Mouse (Mus musculus): ENCODE measurements around the gene Jup.

Jup gene

DNA sequence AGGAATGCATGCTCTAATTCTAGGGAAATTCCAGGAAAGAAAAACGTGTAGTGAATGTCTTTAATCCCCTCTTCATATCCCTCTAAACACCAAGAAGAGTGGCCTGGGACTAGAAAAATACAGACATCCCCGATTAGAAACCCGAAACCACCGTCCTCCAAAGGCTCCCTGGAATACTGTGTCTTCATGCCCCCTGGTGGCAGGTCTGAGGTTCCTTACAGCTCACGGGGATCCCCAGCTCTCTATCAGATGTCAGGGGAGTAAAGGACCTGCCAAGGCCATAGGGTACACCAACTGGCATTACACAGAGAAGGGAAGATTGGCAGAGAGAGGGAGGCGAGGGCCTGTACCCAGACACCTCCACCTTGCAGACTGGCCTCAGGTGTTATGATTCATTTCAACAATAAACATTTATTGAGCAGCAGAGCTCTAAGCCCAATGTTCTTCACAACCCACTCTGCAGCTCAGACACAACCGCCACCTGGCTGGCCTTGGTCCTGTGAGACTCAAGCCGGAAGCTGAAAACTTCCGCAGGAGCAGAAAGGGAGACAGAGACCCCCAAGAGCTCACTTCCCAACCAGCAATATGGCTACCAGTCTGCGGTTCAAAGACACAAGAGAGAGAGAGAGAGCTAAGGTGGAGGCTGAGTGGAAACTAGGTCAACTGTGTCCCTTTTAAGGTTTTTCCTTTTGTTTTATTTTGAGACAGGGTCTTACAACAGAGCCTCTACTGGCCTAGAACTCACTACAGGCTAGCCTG is 10.7 kb upstream of the Jup start:
- in situ Hi-C loops (cut with MboI) = no loop called here

DNA sequence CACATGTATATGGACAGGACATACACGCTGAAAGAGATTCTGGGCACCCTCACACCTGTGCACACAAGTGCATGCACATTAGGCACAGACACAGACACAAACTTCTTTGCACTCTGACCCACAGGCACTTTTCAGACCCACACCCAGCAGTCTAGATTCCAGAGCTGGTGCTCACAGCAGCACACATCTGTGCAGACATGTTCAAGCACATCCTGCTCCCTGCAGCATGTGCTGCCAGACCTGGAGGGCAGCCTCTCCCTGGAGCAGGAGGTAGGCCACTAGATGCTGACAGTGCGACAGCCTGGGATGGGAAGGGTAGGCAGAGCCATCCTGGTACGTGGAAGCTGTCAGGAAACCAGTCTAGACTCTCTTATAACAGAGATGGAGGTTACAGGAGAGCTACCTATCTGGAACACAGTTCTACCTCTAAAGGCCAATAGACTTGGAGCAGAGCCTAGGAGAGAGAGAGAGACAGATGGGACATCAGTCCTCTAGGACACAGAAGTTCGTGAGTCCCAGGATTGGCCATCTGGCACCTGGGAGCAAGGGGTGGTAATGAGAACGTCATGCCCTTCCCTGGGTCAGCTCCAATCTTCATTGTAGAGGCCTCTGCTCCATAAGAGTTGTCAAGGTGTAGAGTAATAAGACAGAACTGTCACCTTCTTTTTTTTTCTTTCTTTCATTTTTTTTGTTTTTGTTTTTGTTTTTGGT is 9.6 kb upstream of the Jup start:
- in situ Hi-C loops (cut with MboI) = no loop called here

DNA sequence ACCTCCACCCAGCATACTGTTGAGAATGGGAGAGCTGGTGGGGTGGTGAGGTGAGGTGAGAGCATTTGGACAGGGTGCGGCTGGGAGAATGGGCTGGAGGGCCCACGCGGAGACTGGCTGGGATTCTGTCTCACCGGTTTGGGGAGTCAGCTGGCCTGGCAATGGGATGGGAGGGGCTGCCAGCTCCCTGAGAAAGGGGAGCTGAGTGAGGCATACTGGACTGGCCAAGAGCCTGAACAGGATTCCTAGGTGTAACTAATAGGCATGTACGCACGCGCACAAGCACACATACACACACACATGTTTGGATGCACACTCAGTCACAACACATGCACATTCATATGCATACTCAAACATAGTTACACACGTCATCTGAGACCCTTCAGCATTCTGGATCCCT is 8.7 kb upstream of the Jup start:
- in situ Hi-C loops (cut with MboI) = no loop called here

DNA sequence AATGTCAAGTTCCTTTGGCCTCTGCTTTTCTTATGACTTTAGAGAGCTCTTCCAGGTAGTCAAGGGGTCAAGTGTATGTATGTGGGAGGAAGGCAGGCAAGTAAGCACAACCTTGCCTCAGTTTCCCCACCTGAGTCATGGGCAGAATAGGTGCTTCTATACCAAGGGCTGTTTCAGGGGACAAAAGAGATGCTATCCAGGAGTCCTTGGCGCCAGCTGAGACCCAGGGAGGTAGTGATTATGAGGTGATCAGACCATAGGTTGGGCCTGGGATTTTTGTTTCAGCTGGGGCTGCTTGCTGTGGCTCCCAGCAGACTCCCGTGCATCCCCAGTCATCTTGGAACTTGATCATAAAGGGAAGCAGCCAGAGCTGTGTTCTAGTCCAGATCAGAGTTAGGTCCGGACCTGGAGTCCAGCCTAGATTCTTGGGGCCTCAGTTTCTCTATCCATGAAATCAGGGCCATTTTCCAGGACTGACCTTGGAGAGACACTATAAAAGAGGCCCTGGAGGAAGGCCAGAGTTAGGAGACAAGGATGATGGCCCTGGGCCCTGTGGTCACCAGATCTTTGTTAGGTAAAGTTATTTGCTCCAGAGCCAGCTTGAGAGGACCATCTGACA is 7.0 kb upstream of the Jup start:
- in situ Hi-C loops (cut with MboI) = no loop called here

DNA sequence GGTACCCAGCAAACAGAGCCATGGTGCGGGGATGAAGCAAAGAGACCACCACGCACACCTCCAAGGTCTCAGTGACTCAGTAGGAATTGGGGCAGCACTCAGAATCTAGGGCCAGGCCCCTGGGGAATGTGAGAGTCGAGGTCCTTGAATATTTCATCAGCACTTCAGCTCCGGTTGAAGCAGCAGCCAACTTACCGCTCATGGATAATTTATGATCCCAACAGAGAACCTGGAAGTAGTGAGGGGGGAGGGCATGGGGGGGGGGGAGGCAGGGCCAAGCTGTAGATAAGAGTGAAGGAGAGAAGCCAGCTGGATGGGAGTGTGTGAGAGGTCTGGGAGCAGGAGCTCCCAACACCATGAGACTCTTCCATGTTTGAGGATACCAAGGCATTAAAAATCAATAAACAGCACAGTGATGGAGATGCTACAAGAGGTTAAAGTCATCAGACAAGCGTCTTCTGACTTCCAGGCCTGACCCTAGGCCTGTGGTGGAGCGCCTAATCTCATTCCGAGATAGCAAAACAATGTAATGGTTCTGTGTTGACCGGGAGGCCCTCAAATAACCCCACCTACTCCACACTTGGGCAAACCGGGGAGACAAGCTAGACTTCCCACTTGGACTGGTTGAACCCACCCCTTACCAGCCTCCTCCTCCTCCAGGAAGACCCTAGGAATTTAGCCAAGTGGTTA is 6.0 kb upstream of the Jup start:
- in situ Hi-C loops (cut with MboI) = no loop called here

DNA sequence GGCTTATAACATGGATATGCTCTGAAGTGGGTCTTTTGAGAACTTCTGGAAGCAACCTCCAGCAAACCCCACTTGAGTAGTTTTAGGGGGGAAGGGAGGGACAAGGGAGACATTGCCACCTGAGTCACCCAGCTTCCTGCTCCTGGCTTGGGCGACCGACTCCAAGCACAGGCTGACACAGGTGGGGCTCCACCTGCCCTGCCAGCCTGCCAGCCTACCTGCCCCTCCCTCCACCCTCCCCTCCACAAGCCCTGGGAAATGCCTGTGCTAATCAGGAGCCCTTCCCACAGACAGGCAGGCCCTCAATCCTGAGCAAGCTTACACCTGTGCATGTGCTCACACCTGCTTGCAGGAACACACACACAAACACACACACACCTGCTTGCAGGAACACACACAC is 5.1 kb upstream of the Jup start:
- in situ Hi-C loops (cut with MboI) = no loop called here

DNA sequence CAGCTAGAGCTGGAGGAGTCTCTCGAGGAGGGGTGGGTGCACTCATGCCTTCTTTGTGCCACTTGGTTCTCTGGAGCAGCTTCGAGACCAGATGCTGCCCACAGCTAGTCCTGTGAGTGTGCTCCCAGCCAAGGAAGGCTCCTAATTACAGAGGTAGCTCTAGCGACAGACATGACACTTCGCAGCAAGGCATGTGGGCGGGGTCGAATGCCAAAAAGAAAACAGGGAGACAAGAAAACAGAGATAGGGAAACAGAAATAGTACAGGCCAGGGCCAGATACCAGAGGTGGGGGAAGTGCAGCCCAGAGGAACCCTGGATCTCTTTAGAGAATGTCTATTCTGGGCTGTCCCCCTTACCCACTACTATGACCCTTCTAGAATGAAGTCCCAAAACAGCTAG is 4.7 kb upstream of the Jup start:
- in situ Hi-C loops (cut with MboI) = no loop called here

DNA sequence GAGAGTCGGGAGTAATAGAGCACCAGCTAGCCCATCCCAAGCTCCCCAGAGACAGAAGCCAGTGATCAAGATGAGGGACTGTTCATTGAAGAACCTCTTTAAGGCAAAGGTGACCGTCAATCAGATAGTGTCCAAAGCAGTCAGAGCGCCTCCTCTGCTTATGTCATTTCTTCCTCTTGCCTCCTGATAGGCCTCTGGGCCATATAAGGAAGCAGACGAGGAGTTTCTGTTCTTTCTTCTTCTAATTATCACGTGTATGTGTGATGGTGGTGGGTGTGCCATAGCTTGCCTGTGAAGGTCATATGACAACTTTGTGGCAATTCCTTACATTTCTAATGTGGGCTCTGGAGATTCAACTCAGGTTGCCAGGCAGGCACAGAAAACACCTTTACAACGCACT is 3.3 kb upstream of the Jup start:
- in situ Hi-C loops (cut with MboI) = no loop called here

DNA sequence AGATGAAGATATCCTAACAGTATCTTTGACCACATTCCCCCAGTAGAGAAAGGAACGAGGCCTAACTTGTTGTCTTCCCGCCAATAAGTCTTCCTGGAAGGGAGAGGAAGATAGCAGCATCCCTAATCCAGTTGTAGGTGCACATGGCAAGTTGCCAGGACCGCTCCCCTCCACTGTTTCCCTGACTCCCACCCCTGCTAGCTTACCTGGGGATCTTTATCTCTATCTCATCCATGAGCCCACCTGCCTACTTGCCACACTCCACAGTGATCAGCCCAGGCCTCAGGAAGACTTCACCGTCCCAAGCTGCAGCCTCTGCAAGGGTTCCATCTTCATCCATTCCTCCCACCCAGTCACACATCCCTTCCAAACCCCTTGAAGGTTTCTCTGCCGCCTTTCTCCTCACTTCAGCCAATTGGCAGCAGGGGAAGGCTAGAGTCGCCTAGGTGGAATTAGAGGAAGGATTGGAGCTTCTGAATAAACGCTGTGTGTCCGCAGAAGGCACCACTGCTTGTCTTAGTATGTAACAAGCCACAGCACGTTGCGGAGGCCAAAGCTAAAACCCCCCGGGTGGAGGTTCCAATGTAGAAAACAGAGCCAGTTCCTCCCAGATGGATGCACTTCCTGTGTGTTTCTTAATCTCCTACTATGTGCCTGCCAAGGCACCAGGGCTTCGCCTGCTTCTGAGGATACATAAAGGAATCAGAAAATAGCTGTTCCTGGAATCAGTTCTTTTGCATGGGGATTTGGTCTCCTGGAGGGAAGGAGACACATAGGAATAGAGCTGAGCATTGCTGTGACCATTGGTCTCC is 2.4 kb upstream of the Jup start:
- in situ Hi-C loops (cut with MboI) = no loop called here

DNA sequence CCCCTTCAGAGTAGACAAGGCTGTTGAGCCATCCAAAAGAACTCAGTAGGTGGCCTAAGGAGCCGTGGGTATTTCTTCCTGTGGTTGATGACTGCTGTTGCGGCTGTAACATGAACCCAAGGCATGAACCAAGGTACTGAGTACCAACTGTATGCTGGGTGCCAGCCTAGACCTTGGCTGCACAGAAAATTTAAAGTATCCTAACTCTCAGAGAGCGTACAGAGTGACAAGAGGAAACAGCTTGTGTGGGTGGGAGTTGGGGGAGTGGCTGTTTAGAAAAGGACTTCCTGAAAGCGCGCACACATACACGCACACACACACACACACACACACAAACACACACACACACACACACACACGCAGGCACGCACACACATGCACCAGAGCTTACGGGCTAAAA is 1.8 kb upstream of the Jup start:
- in situ Hi-C loops (cut with MboI) = no loop called here

DNA sequence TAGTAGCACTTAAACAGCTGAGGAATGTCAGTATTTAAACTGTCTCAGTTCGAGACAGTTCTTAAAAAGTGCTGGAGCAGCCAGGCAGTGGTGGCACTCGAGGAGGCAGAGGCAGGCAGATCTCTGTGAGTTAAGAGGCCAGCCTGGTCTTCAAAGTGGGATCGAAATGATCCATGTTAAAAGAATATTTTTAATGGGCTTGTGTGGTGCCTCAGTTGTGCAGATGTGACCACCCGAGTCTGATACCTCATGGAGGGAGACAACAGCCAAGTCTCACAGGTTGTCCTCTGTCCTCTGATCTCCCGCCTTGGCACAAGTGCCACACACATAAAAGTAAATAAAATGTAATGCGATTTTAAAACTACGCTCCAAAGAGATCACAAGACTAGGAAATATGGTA is 954 bp upstream of the Jup start:
- in situ Hi-C loops (cut with MboI) = no loop called here

DNA sequence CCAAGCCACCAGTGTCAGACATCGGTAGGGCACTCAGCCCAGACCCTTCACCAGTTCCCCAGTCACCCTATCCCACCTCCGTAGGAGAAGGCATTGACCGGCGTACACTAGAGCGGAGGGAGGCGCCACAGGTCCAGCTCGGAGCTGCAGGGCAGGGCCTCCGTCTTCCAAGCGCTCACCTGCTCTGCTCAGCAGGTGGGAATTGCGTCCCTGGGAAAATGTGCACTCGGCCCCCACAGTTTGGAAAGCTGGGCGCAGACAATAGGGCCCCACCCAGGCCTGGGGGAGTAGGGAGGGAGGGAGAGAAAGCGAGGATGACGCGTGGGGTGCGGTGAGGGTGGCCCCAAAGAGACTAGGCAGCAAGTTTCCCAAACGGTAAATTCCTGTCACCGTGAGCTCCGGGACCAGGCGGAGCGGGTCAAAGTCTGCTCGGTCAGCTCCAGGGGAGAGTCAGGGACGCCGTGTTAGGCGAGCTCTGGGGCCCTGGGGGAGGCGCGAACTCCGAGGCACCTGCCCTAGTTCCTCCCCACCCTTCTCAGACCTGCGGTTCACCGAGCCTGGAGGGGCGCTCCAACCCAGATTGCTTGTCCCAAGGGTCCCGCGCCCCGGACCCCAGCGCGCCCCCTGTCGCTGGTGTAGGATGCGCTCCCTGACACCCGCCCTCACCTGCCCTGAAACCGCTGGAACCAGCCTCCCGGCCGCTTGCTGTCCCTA is 520 bp downstream of the Jup start:
- in situ Hi-C loops (cut with MboI) = no loop called here

DNA sequence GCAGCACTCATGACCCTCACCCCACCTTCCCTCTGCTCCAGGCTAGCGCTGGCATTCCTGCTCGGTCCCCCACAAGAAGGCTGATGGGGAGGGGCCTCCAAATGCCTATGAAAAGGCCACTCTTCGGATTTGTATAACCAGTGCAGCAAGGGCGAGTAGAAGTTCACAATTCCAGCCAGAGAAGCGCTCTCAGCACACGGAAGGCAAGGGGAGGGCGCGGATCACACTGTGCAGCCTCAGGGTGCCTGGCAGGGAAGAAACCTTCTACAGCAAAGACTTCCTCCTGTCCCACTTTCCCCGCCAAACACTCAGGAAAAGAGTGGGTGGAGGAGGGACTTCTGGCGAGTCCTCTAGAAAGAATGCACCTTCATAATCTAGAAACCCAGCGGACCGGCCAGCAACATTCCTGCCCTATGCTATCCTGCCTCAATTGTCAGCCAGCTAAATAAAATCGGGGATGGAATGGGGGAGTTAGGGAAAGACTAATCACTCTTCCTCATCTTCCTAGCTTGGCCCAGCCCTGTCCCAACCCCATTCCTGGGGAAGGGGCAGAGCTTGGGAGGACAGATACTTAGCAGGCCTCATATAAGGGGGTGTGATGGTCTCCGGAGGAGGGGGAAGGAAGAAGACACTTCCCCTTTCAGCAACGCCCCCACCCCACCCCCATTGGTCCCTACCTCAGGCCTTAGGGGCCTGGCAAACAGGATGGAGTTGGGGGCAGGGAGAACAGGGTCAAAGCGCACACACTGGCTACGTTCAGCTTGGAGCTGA is 1.5 kb downstream of the Jup start:
- in situ Hi-C loops (cut with MboI) = no loop called here

DNA sequence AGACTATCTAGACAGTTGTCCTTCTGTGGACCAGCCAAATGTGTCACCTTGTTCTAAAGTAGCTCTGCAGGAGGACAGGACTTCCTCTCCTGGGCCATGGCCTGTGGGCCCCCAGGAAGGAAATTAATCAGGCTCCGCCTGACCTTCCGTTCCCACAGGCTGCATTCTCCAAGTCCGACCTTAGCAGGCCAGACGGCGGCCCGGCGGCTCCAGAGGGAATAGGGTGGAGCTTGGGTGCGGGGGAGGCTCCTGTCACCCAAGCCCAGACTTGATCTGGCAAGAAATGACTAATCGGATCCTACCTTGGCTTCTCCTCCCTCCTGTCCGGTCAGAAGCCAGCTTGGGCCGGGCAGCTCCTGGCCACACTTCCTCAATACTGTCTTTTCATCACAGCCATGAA is 2.4 kb downstream of the Jup start:
- in situ Hi-C loops (cut with MboI) = no loop called here

DNA sequence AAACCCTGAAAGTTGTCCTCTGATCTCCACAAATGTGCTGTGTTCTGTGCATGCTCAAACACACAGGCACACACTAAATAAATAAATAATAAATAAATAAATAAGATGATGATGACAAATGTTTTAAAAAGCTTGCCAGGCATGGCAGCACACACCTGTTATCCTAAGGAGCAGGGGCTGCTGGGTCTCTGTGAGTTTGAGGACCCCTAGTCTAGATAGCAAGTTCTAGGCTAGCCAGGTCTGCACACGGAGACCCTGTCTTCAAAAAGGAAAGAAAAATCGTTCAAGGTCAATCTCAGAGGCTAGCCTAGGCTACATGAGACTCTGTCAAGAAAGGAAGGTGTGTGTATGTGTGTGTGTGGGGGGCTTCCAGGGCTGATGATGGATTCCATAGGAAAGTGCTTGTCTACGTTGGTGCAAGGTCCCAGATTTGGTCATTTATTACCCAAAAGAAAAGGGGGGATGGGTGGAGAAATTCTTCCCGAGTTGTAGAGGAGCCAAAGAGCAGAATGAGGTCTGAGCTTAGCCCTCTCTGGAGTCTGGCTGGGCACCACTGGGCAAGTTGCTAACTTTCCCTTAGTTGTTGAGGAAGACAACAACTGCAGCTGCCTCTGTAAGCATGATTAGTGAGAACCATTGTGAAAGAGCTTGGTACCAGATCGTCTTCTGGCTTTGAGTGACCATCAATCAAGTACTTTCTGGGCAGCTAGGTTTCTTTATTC is 3.0 kb downstream of the Jup start:
- in situ Hi-C loops (cut with MboI) = no loop called here

DNA sequence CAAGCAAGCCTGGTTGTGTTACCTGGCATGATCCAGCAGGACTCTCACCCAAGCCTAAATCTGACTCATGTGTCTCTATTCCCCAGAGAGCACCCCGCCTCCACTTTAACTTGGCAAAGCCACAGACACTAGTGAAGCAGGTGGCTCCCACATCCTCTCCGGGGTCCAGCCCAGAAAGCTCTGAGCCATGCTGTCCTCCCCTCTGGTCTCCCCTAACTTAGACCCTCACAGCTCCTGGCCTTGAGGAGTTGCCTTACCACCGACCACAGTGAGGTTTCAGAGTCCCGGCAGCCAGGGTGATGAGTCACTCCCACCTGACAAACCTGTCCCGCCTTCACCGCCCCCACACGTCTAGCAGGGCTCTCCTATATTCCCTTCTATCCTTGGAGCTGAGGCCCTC is 3.8 kb downstream of the Jup start:
- in situ Hi-C loops (cut with MboI) = no loop called here

DNA sequence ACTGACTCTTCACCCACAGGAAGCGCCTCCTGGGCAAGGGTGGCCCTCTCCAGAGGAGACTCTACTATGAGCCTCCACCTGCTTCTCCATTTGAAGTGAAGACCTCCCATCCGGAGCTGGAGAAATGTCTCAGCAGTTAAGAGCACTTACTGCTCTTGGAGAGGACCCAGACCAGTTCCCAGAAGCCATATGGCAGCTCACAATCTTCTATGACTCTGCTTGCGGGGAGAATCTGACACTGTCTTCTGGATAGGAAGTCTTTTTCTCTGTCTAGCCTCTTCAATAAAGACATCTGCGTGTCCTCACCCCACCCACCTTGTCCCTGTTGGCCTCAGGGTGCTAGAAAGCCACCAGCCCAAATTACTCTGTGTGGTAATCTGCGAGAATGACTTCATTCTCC is 4.6 kb downstream of the Jup start:
- in situ Hi-C loops (cut with MboI) = no loop called here

DNA sequence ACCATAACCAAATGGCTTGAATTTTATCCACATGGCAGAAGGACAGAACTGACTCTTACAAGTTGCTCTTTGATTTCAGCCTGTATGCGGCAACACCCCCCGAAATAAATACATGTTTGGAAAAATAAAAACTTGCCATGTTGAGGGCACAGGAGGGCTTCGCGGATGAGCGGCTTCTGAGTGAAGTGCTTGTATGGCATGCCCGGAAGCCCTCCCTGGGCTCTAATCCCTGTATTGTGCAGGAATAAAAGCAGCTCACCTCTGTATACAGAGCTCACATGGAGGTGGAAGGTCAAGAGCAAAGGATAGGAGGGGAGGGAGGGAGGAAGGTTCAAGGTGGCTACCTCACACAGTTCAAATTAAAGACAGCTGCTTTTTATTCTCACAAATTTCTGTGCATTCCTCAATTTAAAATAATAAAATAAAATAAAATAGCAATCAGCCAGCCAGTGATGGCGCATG is 5.6 kb downstream of the Jup start:
- in situ Hi-C loops (cut with MboI) = no loop called here

DNA sequence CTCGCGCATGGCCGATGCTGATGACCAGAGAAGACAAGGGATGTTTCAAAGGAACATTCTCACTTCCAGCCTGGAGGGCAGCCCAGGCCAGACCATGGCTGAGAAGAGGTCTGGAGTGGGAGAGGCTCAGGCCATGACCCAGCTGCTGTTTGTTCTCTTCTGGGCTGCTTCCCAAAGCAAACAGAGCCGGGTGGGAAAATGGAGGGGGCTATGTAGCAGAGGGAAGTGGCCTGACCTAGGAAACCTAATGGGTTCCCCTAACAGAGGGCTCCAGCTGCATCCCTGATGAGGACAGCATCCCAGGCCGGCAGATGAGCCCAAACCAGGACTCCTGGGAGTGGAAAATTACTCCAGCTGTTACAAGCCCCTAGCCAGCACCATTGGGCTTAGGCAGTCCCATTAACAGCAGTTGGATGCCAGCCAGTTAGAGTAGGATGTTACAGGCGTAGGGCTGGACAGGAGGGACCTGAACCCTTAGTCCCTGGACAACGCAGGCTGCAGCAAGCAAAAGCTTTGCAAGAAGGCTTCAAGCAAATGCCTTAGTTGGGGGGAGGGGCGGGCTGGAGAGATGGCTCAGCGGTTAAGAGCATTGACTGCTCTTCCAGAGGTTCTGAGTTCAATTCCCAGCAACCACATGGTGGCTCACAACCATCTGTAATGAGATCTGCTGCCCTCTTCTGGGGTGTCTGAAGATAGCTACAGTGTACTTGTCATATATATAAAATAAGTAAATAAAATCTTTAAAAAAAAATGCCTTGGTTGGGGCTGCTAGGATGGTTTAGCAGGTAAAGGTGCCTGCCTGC is 6.3 kb downstream of the Jup start:
- in situ Hi-C loops (cut with MboI) = no loop called here

All from mature B cell (primary cell).